Mouse (Mus musculus) A20 (cell line): Measurements from ENCODE around the gene Otop3.

Source experiments
- DNase-seq: peaks from one replicate; pipeline ENCODE4 v3.0.0-alpha.2; 2011; ENCODE audit warnings: low read depth, low spot score

The Otop3 gene

GRCm38 (mm10) chr11:115334531-115334930 lies at the start of gene Otop3:
Otop3 (plus strand) TSS chr11:115334731.
- DNase-seq: no peak

DNA sequence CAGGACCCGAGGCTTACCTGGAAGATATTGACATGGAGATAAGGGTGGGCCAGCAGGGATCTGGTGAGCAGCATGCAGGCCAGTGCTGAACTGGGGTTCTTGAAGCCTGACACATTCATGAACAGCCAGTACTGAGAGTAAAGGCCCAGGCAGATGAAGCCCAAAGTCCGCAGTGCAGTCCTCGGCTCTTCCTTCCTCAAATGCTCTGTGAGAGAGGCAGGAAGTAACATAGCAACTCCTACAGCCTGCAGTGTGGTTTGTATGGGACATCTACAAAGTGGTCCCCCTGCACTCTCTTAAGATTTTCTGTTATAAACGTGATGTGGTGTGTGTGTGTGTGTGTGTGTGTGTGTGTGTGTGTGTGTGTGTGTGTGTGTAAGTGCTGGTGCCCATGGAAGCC lies 49.2 kb upstream of the Otop3 start:
- no peak for DNase-seq

GRCm38 (mm10) chr11:115286201-115286993 lies 48.1 kb upstream of the Otop3 start:
- no peak for DNase-seq

DNA sequence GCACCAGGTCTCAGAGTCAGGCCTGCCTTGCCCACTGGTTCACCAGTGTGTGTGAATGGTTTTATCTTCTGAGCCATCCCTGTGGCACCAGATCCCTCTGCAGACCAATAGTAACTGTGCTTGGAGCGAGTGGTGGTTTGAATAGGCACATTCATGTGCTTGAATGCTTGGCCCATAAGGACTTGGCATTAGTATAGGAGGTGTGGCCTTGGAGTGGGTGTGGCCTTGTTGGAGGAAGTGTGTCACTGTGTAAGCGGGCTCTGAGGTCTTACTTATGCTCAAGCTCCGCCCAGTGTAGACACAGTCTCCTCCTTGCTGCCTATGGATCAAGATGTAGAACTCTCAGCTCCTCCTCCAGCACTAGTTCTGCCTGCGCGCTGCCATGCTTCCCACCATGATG lies 47.1 kb upstream of the Otop3 start:
- peak; percentile 17 for DNase-seq

- no peak for DNase-seq
Measured at GRCm38 (mm10) chr11:115288305-115288704, 46.2 kb upstream of the Otop3 start.

DNA sequence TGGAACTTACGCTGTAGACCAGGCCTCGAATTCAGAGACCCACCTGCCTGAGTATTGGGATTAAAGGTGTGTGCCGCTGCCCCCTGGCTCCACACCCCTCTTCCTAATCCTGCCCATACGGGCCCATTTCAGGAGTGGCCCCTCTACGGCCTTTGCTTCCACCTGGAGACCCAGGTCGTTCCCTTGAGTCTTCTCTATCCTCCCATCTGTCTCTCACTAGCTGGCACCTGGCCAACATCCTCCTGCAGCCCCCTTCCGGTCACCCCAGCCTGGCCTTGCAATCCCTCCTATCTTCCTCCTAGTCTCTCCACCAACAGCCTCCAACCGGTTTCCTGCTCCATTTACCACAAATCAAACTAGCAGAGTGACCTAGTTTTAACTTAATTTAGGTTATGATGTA lies 44.6 kb upstream of the Otop3 start:
- no peak for DNase-seq

DNA sequence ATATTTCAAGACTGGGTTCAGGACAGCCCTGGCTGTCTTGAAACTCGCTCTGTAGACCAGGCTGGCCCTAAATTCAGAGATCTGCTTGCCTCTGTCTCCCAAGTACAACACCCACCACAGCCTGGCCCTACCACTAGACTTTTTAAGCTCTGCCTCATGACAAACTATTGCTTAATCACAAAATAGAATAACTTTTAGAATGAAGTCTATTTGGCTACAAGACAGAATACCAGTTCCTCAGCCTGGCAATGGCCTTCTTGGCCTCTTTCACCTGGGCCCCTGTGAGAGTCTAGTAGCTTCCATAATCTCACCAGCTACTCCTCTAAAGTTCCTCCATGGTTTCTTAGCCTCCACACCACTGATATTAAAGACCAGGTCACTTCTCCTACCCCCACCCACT lies 44.2 kb upstream of the Otop3 start:
- no peak for DNase-seq

DNA sequence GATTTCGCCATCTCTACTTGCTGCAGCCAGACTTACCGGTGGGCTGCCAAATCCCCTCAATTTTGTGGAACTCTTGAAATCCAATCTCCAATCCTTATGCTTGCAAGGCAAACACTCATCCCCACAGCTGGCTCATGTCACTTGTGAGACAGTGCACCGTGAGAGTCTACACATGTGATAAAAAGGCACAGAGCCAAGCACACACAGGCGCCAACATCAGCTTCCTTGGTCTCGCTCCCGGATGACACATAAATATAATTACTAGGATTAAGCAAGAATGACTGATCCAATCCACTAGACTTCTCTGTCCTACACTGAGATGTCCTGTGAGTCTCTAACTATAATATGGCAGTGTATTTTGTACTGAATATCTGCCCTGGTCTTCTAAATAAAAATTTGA lies 43.6 kb upstream of the Otop3 start:
- DNase-seq: no peak

DNA sequence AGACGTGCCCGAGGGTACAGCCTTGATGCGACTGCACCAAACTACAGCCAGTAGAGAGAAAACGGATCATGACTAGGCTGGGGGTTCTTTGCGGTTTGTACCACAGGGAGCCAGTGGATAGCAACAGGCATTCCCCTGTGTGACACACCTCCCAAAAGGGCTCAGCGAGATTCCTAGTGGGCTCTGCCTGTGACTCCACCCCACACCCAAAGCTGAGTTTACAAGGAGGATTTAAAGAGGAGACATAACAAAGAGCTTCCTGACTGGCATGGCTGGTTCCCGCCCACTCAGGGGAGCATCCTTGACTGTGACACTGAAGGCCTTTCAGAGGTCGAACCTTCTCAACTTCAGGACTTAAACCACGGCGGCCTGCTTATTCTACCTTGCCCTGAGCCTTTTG lies 43.0 kb upstream of the Otop3 start:
- DNase-seq: no peak

DNA sequence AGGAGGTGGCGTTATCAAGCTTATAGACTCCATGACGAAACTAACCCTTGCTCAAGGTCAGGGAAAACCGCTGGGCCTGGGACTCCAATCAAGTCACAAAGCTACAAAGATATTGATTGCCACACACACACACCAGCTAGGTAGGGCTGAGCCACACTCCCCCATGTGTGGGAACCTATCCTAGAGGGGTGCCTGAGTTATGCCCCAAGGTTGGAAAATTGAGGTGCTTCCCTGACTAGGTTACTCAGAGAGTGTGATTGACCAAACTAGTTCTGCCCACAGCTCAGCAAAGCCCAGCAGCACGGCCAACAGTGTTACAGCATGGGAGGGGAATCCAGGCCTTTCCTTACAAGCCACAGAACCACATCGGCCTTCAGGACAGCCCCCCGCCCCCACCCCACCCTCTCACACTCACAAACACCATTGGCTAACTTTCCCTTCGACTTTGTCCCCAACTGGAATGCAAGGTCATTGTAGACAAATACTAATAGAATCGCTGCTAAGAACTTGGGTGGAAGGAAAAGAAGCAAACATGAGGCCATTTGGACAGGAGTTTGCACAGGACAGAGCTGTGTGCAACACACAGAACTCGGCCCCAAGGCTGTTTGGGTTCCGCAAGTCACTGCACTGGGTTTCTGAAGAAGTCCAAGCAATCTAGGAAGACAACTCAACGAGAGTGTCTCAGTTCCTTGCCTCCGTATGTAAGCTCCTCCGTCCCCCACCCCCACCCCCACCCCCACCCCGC lies 41.7 kb upstream of the Otop3 start:
- DNase-seq: no peak

- no peak for DNase-seq
Measured at GRCm38 (mm10) chr11:115295939-115296338, 38.6 kb upstream of the Otop3 start.

GRCm38 (mm10) chr11:115296471-115297210 lies 37.9 kb upstream of the Otop3 start:
- no peak for DNase-seq

GRCm38 (mm10) chr11:115297214-115297826 lies 37.2 kb upstream of the Otop3 start, which contains the start of gene Fads6:
Fads6 (minus strand) TSS chr11:115297663.
- DNase-seq: no peak

DNA sequence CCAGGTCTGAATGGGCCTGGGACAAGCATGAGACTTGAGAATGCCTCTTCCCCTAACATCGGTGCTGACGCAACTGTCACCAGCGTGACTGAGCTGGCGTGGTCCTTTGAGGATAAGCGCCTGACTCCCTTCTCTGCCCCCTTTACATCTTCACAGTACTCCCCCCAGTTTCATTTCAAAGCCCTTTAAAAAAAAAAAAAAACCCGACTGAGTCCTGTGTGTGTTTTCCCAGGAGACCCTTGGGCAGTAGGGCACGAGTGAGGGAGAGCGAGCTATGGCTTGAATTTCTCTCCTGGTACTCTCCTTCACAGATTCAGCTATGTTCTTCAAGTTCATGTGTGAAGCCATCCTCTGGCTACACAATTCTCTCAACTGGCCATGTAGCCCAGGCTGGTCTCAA lies 36.4 kb upstream of the Otop3 start:
- DNase-seq: no peak

DNA sequence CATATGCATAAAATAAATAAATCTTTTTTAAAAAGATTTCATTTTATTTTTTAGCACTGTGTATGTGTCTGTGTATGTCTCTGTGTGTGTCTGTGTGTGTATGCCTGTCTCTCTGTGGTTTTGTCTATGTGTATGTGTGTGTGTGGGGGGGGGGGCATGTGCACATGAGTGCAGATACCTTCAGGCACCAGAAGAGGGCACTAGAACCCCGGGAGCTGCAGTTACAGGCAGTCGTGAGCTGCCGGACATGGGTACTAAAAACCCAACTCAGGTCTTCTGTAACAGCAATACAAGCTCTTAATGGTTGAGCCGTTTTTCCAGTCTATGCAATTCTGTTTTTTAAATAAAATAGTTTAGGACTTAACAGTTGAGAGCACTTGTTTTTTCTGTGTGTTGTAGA lies 33.8 kb upstream of the Otop3 start:
- DNase-seq: peak; percentile 24

DNA sequence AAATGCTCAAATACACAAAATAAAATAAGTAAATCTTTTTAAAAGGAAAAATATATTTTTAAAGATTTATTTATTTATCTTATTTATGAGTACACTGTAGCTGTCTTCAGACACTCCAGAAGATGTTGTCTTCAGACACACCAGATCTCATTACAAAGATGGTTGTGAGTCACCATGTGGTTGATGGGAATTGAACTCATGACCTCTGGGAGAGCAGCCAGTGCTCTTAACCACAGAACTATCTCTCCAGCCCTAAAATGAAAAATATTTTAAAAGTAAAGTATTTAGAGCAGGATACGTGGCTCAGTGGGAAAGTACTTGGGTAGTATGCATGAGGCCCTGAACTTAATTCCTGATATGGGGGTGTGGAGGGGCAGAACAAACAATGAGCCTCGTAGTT lies 33.2 kb upstream of the Otop3 start:
- no peak for DNase-seq

GRCm38 (mm10) chr11:115303167-115303566 lies 31.4 kb upstream of the Otop3 start:
- DNase-seq: no peak

- DNase-seq: no peak
Measured at GRCm38 (mm10) chr11:115306863-115307262, 27.7 kb upstream of the Otop3 start, which contains the start of gene Otop2. Otop2 (plus strand) TSS chr11:115307163.

GRCm38 (mm10) chr11:115308781-115309180 lies 25.8 kb upstream of the Otop3 start:
- DNase-seq: no peak

DNA sequence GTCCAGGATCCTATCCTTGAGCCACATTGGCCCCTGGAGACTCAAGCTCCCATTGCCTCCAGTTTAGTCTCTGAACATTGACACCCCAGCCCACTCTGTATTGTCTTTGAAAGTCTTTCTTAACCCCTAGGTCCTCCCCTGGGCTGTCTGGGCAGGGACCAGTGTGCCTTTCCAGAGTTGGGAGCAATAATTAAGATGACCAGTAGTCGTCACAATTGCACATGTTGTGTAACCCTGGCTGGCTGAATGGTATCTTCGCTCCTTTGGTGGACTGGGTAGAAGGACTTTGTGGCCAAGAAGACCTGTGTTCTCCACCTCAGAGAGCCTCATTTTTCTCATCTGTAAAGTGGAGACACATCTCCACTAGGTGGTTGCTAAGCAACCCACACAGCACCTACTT lies 20.3 kb upstream of the Otop3 start:
- DNase-seq: peak; percentile 40

- DNase-seq: no peak
Measured at GRCm38 (mm10) chr11:115317204-115317603, 17.3 kb upstream of the Otop3 start.
